Mouse (Mus musculus): ENCODE measurements around the gene Ints1. TPM values are rescaled to one million over a fixed set of nuclear protein-coding genes. Genes with fewer than 3 reads are reported as not detected.

Ints1 gene
- polyA plus RNA-seq (2012; fragmentation: generic; extraction: Trizol), result 10 to 100 TPM; 57.0 to 83.2 TPM

GRCm38 (mm10) chr5:139775216-139775926 is at the start of gene Ints1:
Ints1 (minus strand) TSS chr5:139775674.

GRCm38 (mm10) chr5:139819538-139820181 is 44.2 kb upstream of the Ints1 start, which contains the start of gene Tmem184a:
Tmem184a (minus strand) TSS chr5:139819917.

GRCm38 (mm10) chr5:139791227-139792158 is 16.0 kb upstream of the Ints1 start, which contains the start of gene Mafk:
Mafk (plus strand) TSS chr5:139791513.

GRCm38 (mm10) chr5:139735677-139736503 is 39.6 kb downstream of the Ints1 start, which contains the start of gene Micall2:
Micall2 (minus strand) TSS chr5:139736336.

Other genes with a start within 250 kb of the Ints1 start
- not detected for gene Uncx, start 232.2 kb downstream of the Ints1 start, polyA plus RNA-seq (2012; fragmentation: generic; extraction: Trizol)
- gene Micall2, start 39.3 kb downstream of the Ints1 start, polyA plus RNA-seq (2012; fragmentation: generic; extraction: Trizol), result 10 to 100 TPM; 34.4 to 36.1 TPM
- gene Mafk, start 15.8 kb upstream of the Ints1 start, polyA plus RNA-seq (2012; fragmentation: generic; extraction: Trizol), result 1 to 10 TPM; 2.1 to 7.6 TPM
- gene Tmem184a, start 44.2 kb upstream of the Ints1 start, polyA plus RNA-seq (2012; fragmentation: generic; extraction: Trizol), result 1 to 10 TPM in 1 of 2 experiments, under 1 TPM in 1; 0.18 to 3.4 TPM
- not detected for gene Gm26938, start 50.7 kb upstream of the Ints1 start, polyA plus RNA-seq (2012; fragmentation: generic; extraction: Trizol)
- gene Psmg3, start 51.2 kb upstream of the Ints1 start, polyA plus RNA-seq (2012; fragmentation: generic; extraction: Trizol), result 10 to 100 TPM; 45.8 to 49.5 TPM
- gene Elfn1, start 132.3 kb upstream of the Ints1 start, polyA plus RNA-seq (2012; fragmentation: generic; extraction: Trizol), result under 1 TPM in 1 of 2 experiments, not detected in 1; under 0.01 TPM